Mouse (Mus musculus): ENCODE measurements at regions not wholly inside any gene's neighbourhood (a gene's known extent, or its start where the extent isn't known, plus 50 kb on each side); places are given as distances from the start of the nearest gene placed in this dataset.

GRCm38 (mm10) chr12:12499903-12500302, 238.0 kb downstream of the Fam49a start:
- H3K27me3 ChIP-seq: no peaks in the 10 kb centered on the region
- peaks cover 3% of the 10 kb centered on the region; the same call in 1 of the 2 replicates for H3K4me1 ChIP-seq
- no peaks in the 10 kb centered on the region for H3K36me3 ChIP-seq
- no peak overlapping the region for H3K4me3 ChIP-seq
- no peak overlapping the region for H3K9ac ChIP-seq
- no peak for ATAC-seq (ENCODE audit: insufficient number of reproducible peaks, low FRiP score, low TSS enrichment, low read depth)
- 74% methylated on average over 3 of the region's 3 CpGs for WGBS
- no peak overlapping the region for H3K27ac ChIP-seq
- H3K9me3 ChIP-seq: no peaks in the 10 kb centered on the region
- H3K4me2 ChIP-seq: no peak overlapping the region

GRCm38 (mm10) chr12:12498621-12499020, 236.7 kb downstream of the Fam49a start:
- Histone ChIP-seq H3K9me3 (no peaks in the 10 kb centered on the region), H3K4me2 (no peak overlapping the region), H3K9ac (no peak overlapping the region), H3K4me1 (peaks cover 3% of the 10 kb centered on the region; the same call in 1 of the 2 replicates), H3K27ac (no peak overlapping the region), H3K4me3 (no peak overlapping the region), H3K27me3 (no peaks in the 10 kb centered on the region), H3K36me3 (no peaks in the 10 kb centered on the region)
- no peak for ATAC-seq (ENCODE audit: insufficient number of reproducible peaks, low FRiP score, low TSS enrichment, low read depth)

GRCm38 (mm10) chr12:12497277-12497841, 235.4 kb downstream of the Fam49a start:
- peaks cover 3% of the 10 kb centered on the region; the same call in 1 of the 2 replicates for H3K4me1 ChIP-seq
- no peaks in the 10 kb centered on the region for H3K27me3 ChIP-seq
- ATAC-seq (ENCODE audit: insufficient number of reproducible peaks, low FRiP score, low TSS enrichment, low read depth): no peak
- no peak overlapping the region for H3K4me3 ChIP-seq
- WGBS: 82% methylated on average over 6 of the region's 6 CpGs
- no peaks in the 10 kb centered on the region for H3K36me3 ChIP-seq
- H3K27ac ChIP-seq: no peak overlapping the region
- H3K4me2 ChIP-seq: no peak overlapping the region
- H3K9me3 ChIP-seq: no peaks in the 10 kb centered on the region
- no peak overlapping the region for H3K9ac ChIP-seq

- Histone ChIP-seq H3K4me3 (no peak overlapping the region), H3K4me1 (peaks cover 3% of the 10 kb centered on the region; the same call in 1 of the 2 replicates), H3K9me3 (no peaks in the 10 kb centered on the region), H3K4me2 (no peak overlapping the region), H3K27ac (no peak overlapping the region), H3K27me3 (no peaks in the 10 kb centered on the region), H3K9ac (no peak overlapping the region), H3K36me3 (no peaks in the 10 kb centered on the region)
- 69% methylated on average over 7 of the region's 7 CpGs for WGBS
- ATAC-seq (ENCODE audit: insufficient number of reproducible peaks, low FRiP score, low TSS enrichment, low read depth): no peak
Observed at GRCm38 (mm10) chr12:12496593-12497141, 234.7 kb downstream of the Fam49a start.

GRCm38 (mm10) chr12:12490173-12490572, 228.2 kb downstream of the Fam49a start:
- Histone ChIP-seq H3K36me3 (no peaks in the 10 kb centered on the region), H3K9me3 (no peaks in the 10 kb centered on the region), H3K27me3 (no peaks in the 10 kb centered on the region), H3K27ac (no peak overlapping the region), H3K4me2 (no peak overlapping the region), H3K9ac (no peak overlapping the region), H3K4me3 (no peak overlapping the region), H3K4me1 (peaks cover 2% of the 10 kb centered on the region; the same call in 1 of the 2 replicates)
- WGBS: 56% methylated on average over 1 of the region's 1 CpGs
- no peak for ATAC-seq (ENCODE audit: insufficient number of reproducible peaks, low FRiP score, low TSS enrichment, low read depth)

- Histone ChIP-seq H3K4me1 (peaks cover 4% of the 10 kb centered on the region; the same call in 1 of the 2 replicates), H3K27me3 (no peaks in the 10 kb centered on the region), H3K9ac (no peak overlapping the region), H3K27ac (no peak overlapping the region), H3K9me3 (no peaks in the 10 kb centered on the region), H3K36me3 (no peaks in the 10 kb centered on the region), H3K4me3 (no peak overlapping the region), H3K4me2 (no peak overlapping the region)
- ATAC-seq (ENCODE audit: insufficient number of reproducible peaks, low FRiP score, low TSS enrichment, low read depth): no peak
- WGBS: 86% methylated on average over 1 of the region's 1 CpGs
Observed at GRCm38 (mm10) chr12:12488090-12488489, 226.2 kb downstream of the Fam49a start.

GRCm38 (mm10) chr12:12486656-12487356, 224.9 kb downstream of the Fam49a start:
- Histone ChIP-seq H3K9ac (no peak overlapping the region), H3K4me1 (peaks cover 4% of the 10 kb centered on the region; the same call in 1 of the 2 replicates), H3K36me3 (no peaks in the 10 kb centered on the region), H3K9me3 (no peaks in the 10 kb centered on the region), H3K4me3 (no peak overlapping the region), H3K4me2 (no peak overlapping the region), H3K27me3 (no peaks in the 10 kb centered on the region), H3K27ac (no peak overlapping the region)
- no peak for ATAC-seq (ENCODE audit: insufficient number of reproducible peaks, low FRiP score, low TSS enrichment, low read depth)
- 80% methylated on average over 1 of the region's 1 CpGs for WGBS

- Histone ChIP-seq H3K36me3 (no peaks in the 10 kb centered on the region), H3K9ac (no peak overlapping the region), H3K4me2 (no peak overlapping the region), H3K27me3 (no peaks in the 10 kb centered on the region), H3K27ac (no peak overlapping the region), H3K4me3 (no peak overlapping the region), H3K9me3 (no peaks in the 10 kb centered on the region), H3K4me1 (peaks cover 4% of the 10 kb centered on the region; the same call in 1 of the 2 replicates)
- WGBS: 26% methylated on average over 9 of the region's 9 CpGs
- no peak for ATAC-seq (ENCODE audit: insufficient number of reproducible peaks, low FRiP score, low TSS enrichment, low read depth)
Observed at GRCm38 (mm10) chr12:12484921-12485680, 223.2 kb downstream of the Fam49a start.

- H3K4me2 ChIP-seq: no peak overlapping the region
- no peaks in the 10 kb centered on the region for H3K9me3 ChIP-seq
- ATAC-seq (ENCODE audit: insufficient number of reproducible peaks, low FRiP score, low TSS enrichment, low read depth): no peak
- H3K4me3 ChIP-seq: no peak overlapping the region
- H3K27me3 ChIP-seq: no peaks in the 10 kb centered on the region
- 92% methylated on average over 2 of the region's 2 CpGs for WGBS
- H3K27ac ChIP-seq: no peak overlapping the region
- no peaks in the 10 kb centered on the region for H3K36me3 ChIP-seq
- H3K4me1 ChIP-seq: peaks cover 4% of the 10 kb centered on the region; the same call in 1 of the 2 replicates
- H3K9ac ChIP-seq: no peak overlapping the region
Observed at GRCm38 (mm10) chr12:12480451-12480850, 218.5 kb downstream of the Fam49a start.

- H3K4me1 ChIP-seq: no peaks in the 10 kb centered on the region
- no peak overlapping the region for H3K4me2 ChIP-seq
- no peaks in the 10 kb centered on the region for H3K27me3 ChIP-seq
- no peak overlapping the region for H3K4me3 ChIP-seq
- no peak overlapping the region for H3K27ac ChIP-seq
- WGBS: 50% methylated on average over 2 of the region's 2 CpGs
- H3K36me3 ChIP-seq: no peaks in the 10 kb centered on the region
- no peak for ATAC-seq (ENCODE audit: insufficient number of reproducible peaks, low FRiP score, low TSS enrichment, low read depth)
- H3K9me3 ChIP-seq: no peaks in the 10 kb centered on the region
- H3K9ac ChIP-seq: no peak overlapping the region
Observed at GRCm38 (mm10) chr12:12452086-12452485, 190.1 kb downstream of the Fam49a start.

- Histone ChIP-seq H3K9ac (no peak overlapping the region), H3K4me1 (no peaks in the 10 kb centered on the region), H3K27me3 (no peaks in the 10 kb centered on the region), H3K4me3 (no peak overlapping the region), H3K4me2 (no peak overlapping the region), H3K27ac (no peak overlapping the region), H3K9me3 (no peaks in the 10 kb centered on the region), H3K36me3 (no peaks in the 10 kb centered on the region)
- no peak for ATAC-seq (ENCODE audit: insufficient number of reproducible peaks, low FRiP score, low TSS enrichment, low read depth)
- WGBS: 43% methylated on average over 2 of the region's 2 CpGs
Observed at GRCm38 (mm10) chr12:12446768-12447167, 184.8 kb downstream of the Fam49a start.

- no peak overlapping the region for H3K4me2 ChIP-seq
- no peaks in the 10 kb centered on the region for H3K4me1 ChIP-seq
- H3K36me3 ChIP-seq: no peaks in the 10 kb centered on the region
- H3K27me3 ChIP-seq: no peaks in the 10 kb centered on the region
- H3K4me3 ChIP-seq: no peak overlapping the region
- H3K9ac ChIP-seq: no peak overlapping the region
- 75% methylated on average over 3 of the region's 3 CpGs for WGBS
- ATAC-seq (ENCODE audit: insufficient number of reproducible peaks, low FRiP score, low TSS enrichment, low read depth): no peak
- H3K27ac ChIP-seq: no peak overlapping the region
- H3K9me3 ChIP-seq: no peaks in the 10 kb centered on the region
Observed at GRCm38 (mm10) chr12:12446281-12446680, 184.3 kb downstream of the Fam49a start.
